Mouse (Mus musculus): Measurements from ENCODE around the gene Tmem255a.

The Tmem255a gene

GRCm38 (mm10) chrX:38165315-38165714, 86.9 kb downstream of the Tmem255a start:
- DNase-seq = no peak

GRCm38 (mm10) chrX:38159097-38159496, 93.1 kb downstream of the Tmem255a start:
- DNase-seq = no peak

All from lung, postnatal 14 days (tissue).